Mouse (Mus musculus) MN1 (cell line): ENCODE results near the gene Gm13128.
"Not testable (repeated sequence)": the region's sequence is repeated elsewhere in the genome, so short reads cannot be mapped to it uniquely, and the experiment has no call there.

ENCODE experiments used
- DNase-seq: peaks from one replicate; pipeline ENCODE4 v3.0.0-alpha.2; 2016; ENCODE audit warnings: low spot score

The Gm13128 gene

GRCm38 (mm10) chr4:144329949-144330348, at the start of gene Gm13128:
Gene Gm13128 (plus strand): TSS chr4:144330249.
- DNase-seq = not testable (repeated sequence)

- DNase-seq = not testable (repeated sequence)
Measured at GRCm38 (mm10) chr4:144280388-144280787, 49.7 kb upstream of the Gm13128 start, which contains the start of gene Pramel5. Gene Pramel5 (minus strand): TSS chr4:144280488.

GRCm38 (mm10) chr4:144299414-144299813, 30.6 kb upstream of the Gm13128 start:
- not testable (repeated sequence) for DNase-seq

- DNase-seq = not testable (repeated sequence)
Measured at GRCm38 (mm10) chr4:144312666-144313460, 17.2 kb upstream of the Gm13128 start.

- not testable (repeated sequence) for DNase-seq
Measured at GRCm38 (mm10) chr4:144335856-144336255, 5.8 kb downstream of the Gm13128 start.

- not testable (repeated sequence) for DNase-seq
Measured at GRCm38 (mm10) chr4:144357642-144358041, 27.6 kb downstream of the Gm13128 start, which contains the start of gene Gm13119. Gene Gm13119 (plus strand): TSS chr4:144357942.

- DNase-seq = no peak
Measured at GRCm38 (mm10) chr4:144377911-144378310, 47.9 kb downstream of the Gm13128 start, which contains the start of gene Pramef20. Gene Pramef20 (minus strand): TSS chr4:144377933.
